Mouse (Mus musculus) kidney, adult 8-10 months (tissue): ENCODE measurements around the gene Sik1.
"Not testable (repeated sequence)": the region's sequence is repeated elsewhere in the genome, so short reads cannot be mapped to it uniquely, and the experiment has no call there.

ENCODE experiments used
- DNase-seq, 2 experiments: peaks; one replicate each; pipeline ENCODE4 v3.0.0; 2022

Gene Sik1

DNA sequence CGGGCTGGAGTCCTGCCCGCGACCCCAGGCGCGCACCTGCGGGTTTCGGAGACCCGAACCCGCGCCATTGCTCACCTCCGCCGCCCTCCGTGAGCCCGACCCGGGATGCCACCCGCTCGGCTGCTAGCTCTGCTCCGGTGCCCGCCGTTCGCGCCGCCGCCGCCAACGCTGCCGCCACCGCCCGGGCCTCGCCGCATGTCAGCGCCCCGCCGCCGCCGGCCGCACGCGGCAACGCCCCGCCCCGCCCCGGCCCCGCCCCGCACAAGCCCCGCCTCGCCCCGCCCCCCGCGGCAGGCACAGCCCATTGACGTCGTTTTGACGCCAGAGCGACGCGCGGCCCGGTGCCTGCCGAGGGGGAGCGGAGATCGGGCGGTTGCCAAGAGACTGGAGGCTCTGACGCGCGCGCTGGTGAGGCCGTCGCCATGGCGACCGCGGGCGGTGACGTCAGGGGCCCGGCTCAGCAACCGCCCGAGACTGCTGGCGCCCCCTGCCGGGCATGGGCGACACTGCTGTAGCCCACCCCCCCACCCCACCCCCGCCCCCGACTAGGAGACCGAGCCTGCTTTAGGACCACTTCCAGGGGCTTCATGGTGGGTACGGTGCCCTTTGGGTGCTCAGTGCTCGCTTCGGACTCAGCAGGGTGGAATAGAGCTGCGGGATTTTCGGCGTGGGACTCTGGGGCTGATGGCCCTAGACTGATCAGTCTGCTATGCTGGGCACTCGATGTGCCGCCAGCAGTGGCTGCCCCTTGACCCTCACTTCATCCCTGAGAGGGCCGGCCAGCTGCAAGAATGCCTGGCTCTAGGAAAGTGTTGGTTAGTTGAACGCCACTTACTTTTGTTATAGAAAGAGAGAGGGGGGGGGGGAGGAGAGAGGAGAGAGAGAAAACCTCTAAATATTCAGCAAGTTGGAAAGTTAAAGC is at the start of gene Sik1:
Gene Sik1, minus strand, starts transcription at position 208 of the 922 bp plus-strand sequence.
- peak; percentile 98 for DNase-seq

DNA sequence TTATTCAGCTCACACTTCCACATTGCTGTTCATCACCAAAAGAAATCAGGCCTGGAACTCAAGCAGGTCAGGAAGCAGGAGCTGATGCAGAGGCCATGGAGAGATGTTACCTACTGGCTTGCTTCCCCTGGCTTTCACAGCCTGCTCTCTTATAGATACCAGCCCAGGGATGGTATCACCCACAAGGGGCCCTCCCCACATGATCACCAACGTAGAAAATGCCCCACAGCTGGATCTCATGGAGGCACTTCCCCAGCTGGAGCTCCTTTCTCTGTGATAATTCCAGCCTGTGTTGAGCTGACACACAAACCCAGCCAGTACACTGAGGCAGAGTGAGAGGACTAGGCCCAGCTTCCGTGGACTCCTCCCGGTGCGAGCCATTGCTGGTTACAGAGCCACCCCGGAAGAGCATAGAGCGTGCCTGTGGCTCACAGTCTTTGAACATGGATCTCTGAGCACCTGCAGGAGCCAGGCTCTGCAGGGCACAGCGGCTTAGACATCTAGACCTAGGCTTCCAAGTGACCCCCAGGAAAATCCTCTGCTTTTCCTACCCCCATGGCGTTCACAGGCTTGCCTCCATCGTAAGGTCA is 49.7 kb upstream of the Sik1 start:
- DNase-seq, result no peak

DNA sequence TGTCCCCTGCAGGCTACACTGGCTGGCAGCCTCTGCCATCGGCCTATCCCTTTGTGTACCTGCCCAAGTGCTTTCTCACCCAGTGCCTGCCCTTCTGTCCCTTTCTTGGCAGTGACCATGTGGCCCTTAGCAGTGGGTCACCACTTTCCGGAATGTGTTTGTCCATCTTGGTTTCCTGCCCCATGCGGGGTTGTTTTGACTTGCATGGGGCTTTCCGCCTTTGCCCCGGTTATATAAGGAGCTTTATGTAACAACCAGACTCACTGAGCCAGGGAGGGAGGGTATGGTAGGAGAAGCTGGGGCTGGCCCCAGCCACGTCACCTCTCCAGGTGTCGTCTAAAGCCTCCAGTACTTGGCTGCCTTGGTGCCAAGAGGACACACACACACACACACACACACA is 48.4 kb upstream of the Sik1 start:
- DNase-seq, result peak; percentile 83 to 94

DNA sequence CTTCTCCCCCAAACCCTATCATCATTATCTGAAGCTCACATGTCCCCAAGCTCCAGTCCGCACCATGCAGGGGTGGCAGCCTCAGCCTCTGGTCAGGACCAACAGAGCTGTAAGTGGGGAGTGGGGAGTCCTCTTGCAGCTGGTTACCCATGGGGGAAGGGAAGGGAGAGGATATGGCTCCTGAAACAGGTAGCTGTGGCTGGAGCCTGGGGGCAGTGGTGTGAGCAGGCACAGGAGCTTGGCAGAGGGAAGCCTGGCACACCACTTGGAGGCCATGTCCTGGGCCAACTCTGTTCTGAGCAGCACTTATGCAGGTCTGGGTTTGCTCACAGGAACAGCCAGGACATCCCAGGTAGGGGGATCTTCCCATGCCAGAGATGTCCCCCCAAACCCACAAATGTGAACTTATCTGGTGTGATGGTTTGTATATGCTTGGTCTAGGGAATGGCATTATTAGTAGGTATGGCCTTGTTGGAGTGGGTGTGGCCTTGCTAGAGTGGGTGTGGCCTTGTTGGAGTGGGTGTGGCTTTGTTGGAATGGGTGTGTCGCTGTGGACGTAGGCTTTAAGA is 47.1 kb upstream of the Sik1 start:
- DNase-seq, result peak in 1 of 2 experiments; percentile 49

DNA sequence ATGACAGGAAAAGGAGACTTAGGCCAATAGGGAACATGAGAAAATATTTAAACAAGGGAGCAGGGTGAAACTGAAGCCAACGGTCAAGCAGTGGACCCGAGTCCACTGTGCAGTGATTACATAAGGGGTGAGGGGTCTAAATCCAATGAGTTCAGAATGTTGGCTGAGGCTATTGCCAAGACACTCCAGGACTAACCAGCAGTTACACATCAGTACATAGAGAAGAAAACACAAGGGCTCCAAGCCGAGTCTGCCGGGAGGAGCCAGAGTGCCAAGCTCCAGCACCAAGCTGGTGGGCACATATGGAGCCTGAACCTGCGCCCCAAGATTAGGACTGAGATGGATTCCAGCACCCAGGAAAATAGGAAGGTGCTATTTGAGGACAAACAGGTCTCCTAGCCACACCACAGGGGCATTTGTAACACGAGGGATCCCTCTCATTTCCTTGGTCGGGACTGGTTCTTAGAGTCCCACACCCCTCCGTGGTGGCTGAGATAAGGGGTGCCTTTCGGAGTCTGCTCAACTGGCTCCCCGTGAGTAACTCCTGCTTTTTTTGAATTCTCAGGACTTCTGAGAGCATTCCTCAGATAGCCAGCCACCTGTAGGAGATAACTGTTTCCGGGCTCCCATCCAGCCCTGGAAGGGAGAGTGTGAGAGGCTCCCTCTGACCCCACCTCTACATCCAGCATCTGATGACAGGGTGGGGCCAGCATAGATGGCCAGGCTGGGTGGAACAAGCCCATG is 46.0 kb upstream of the Sik1 start:
- peak; percentile 83 to 94 for DNase-seq

DNA sequence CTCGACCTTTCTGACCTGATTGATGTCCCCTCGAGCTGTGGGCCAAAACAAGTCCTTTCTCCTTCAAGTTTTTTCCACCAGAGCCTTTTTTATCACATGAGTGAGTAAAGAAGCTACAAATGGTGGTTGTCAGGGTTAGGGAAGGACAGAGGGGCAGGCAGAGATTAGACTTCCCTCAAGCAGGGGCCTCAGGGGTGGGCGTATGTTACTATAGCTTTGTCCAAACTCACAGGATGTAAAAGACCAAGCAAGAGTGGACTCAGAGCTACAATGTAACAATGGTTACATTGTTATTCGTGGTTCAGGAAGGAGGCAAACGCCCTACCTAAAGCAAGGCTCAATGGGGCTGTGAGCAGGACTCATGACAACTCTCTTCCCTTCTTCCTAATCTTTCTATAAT is 43.3 kb upstream of the Sik1 start:
- no peak for DNase-seq

DNA sequence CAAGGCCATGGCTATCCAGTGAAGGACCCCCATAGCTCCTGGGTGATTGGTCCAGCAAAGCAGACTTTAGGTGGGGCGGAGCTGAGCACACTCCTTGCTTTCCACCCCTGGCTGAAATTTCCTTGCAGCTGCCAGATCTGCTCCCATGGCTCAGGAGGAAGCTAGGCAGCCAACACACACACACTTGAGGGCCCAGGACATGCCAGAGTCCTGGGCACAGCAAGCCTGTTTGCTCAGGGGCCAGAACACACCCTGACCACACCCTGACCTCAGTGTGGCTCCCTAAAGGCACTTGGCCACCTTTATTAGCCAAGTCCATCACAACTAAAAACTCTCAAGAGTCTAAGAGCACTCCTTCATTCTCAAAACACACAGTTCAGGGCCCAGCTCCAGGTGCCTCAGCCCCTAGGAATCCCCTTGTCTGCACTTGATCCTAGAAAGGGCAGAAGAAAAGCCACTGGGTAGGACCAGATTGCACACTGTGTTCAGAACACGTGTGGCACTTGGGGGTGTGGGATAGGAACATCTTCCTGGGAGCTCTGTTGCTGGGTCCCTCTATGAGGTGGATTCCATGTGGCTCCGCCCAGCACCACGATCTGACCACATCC is 41.7 kb upstream of the Sik1 start:
- no peak for DNase-seq

GRCm38 (mm10) chr17:31896751-31897150 is 41.1 kb upstream of the Sik1 start:
- no peak for DNase-seq

DNA sequence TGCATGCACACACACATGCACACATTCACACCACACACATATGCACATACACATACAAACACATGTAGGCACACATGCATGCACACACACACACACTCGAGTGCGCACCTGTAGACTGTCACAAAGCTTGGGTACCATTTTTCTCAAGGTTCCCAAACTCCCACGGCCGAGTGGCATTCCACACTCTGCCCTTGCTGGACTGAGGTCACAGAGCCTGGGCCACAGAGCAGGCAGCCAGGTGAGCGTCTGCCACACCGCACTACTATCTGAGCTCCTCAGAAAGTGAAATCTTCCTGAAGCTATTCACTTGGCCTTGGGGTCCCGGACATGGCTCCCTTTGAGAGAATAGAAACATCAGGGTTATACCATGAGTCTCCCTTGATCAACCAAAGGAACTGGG is 40.7 kb upstream of the Sik1 start:
- DNase-seq, result no peak

DNA sequence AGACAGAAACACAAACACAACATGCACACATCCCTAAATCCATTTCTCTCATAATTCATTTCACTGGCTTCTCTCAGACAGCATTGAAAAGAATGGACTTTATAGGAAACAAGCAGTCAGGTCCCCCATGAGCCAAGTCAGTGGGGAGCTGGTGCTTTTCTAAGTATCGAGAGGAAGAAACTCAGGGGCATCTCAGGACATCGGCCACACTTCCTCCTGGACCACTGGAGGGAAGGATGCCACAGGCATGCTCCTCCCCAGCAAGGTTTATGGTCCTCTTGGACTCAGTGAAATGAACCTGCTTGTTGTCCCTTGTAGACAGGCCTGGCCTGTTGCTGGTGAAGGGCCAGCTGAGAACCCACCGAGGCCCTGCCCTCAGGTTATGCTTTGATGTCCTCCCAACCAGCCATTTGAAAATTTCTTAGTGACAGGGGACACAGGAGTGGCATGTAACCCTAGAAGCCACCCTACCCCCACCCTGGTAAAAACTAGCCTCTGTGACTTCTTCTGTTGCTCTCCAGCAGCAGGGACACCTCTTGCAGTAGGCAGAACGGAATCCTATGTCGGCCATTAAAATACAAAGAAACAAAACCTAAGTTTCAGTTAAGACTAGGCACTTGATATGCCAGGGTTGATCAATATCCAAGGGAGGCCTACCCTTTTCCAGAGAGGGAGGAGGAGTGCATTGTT is 37.9 kb upstream of the Sik1 start:
- no peak for DNase-seq

DNA sequence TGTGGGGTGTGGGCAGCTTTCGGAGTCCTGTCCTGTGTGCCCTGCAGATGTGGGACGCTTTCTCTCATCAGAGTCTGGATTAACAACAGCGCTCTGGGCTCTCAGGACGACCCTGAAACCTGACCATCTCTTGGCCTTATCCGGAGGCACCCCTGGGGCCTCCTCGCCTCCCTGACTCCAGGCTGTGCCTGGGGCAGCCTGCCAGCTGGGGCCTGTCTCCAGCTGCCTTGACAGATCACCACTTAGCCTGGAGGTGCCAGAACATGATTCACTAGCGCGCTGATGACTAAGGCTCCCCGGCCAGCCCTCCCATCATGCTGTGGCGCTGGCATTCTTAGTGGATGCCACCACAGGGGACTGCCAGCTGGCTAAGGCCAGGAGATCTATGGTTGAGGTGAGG is 37.1 kb upstream of the Sik1 start:
- DNase-seq, result peak; percentile 79 to 80

- DNase-seq, result no peak
These were observed 36.3 kb upstream of the Sik1 start for GRCm38 (mm10) chr17:31891858-31892257.

- DNase-seq, result peak; percentile 49 to 79
These were observed 34.8 kb upstream of the Sik1 start for GRCm38 (mm10) chr17:31890311-31890951.

DNA sequence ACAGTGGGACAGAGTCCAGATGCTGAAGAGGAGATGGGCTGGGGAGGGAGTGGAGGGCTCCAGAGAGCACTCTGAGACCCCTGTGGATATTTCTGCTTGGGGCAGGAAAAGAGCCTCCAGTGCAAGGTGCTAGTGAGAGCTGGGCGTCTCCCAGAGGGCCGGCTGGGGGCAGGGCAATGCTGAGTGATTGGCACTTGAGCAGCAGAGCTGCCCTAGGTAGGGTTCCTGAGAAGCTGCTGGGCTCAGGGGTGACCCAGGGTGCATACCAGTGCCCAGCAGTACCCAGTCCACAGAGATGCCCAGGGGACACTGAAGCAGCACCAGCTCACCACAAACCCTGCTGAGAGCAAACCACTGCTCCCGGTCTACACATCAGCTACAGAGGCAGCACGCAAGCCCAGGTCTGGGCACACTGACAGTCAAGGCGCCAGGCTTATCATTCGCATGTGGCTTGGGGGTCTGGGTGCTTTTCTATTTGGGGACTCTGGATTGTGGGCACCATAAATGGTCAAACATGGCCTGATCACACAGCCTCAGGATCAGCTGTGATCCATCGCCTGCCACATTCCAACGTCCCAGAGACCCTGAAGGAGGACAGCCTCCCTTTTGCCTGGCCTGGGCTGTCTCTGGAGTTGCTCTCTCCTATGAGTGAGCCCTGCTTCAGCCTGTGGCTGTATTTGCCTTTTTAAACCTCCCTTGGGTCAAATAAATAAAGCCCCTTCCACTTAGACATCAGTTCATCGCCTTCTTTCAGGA is 34.0 kb upstream of the Sik1 start:
- peak; percentile 69 to 75 for DNase-seq

DNA sequence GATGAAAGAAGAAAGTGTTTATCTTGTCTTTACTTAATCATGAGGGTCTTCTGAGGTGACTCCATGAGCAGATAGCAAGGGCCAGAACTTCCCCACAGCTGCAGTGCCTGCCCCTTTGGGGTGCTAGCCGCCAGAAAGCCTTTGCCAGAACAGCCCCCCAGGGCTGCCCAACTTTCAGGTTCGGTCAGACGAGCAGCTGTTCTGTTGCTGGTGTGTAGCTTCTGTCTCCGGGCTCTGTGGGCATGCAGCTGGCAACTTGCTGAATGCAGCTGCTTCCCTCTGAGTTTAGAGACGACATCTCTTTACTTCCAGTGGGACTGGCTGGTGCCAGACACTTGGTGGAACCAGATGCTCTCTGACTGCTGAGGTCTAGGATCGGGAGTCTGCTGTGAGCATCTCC is 32.9 kb upstream of the Sik1 start:
- no peak for DNase-seq

DNA sequence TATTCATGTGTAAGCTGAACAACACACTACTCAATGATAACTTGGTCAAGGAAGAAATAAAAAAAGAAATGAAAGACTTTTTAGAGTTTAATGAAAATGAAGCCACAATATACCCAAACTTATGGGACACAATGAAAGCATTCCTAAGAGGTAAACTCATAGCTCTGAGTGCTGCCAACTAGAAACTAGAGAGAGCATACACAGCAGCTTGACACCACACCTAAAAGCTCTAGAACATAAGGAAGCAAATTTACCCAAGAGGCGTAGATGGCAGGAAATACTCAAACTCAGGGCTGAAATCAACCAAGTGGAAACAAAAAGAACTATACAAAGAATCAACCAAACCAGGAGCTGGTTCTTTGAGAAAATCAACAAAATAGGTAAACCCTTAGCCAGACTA is 29.1 kb upstream of the Sik1 start:
- not testable (repeated sequence) for DNase-seq

DNA sequence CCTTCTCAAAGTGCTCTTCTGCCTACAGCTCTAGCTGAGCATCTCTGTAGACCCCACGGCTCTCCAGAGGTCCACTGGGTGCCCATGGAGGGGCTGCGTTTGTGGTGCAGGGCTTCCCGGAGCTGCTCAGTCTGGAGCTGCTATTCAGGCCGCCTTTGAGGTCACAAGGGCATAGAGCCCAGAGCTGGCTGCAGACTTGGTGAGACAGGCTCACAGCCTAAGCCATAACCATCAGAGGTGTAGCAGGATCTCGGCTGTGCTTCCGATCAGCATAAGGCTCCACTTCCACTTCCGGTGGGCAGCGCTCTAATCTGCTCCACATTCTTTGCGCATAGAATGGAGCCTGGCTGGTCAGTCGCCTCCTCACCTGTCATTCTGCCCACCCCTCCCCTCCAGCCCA is 23.8 kb upstream of the Sik1 start:
- no peak for DNase-seq

- no peak for DNase-seq
These were observed 22.1 kb upstream of the Sik1 start for GRCm38 (mm10) chr17:31877650-31878141.

DNA sequence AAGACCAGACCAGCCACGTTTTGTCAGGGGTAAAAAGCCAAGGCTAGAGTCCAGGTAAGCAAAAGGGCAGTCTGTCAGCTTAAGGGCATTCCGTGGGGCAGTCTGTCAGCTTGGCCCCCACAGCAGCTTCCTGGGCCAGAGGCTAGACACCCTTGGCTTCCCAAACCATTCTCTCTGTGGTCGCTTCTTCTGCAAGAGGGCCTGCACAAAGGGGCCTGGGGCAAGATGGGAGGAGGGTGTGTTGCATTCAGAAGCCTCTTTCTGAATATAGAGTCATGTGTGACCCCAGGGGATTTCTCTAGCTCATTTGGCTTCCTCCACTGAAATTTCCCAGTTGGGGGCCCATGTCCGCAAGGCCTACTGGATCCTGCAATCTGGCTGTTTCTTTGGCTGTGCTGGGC is 21.6 kb upstream of the Sik1 start:
- DNase-seq, result no peak

DNA sequence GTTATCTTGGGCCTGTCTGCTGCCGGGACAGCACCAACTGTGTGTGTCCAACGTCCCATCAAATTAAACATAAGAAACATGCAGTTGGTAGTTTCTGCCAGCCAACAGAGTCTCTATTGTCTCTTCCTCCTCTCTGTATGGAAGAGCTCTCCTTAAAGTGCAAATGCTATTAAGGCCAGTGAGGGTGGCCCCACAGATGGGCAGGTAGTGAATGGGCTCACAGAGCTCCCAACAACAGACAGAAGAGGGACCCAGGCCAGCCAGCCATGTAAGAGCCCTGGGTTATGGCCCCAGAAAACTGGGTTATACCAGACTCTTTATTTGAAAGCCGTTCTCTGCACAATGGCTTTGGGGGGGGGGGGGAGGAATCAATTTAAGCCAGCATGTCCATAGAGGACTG is 21.2 kb upstream of the Sik1 start:
- DNase-seq, result no peak
